Mouse (Mus musculus): ENCODE results near the gene Ggta1.
"Not testable (repeated sequence)": the region's sequence is repeated elsewhere in the genome, so short reads cannot be mapped to it uniquely, and the experiment has no call there.

Gene Ggta1

GRCm38 (mm10) chr2:35461131-35461947, 1.7 kb downstream of the Ggta1 start:
- peak; percentile 92 for DNase-seq (ENCODE audit: low read depth, low spot score)

GRCm38 (mm10) chr2:35460378-35460880, 2.6 kb downstream of the Ggta1 start:
- no peak for DNase-seq (ENCODE audit: low read depth, low spot score)

- DNase-seq (ENCODE audit: low read depth, low spot score): no peak
These were observed 3.7 kb downstream of the Ggta1 start for GRCm38 (mm10) chr2:35459316-35459715.

- no peak for DNase-seq (ENCODE audit: low read depth, low spot score)
These were observed 4.6 kb downstream of the Ggta1 start for GRCm38 (mm10) chr2:35458421-35458820.

GRCm38 (mm10) chr2:35453736-35454135, 9.3 kb downstream of the Ggta1 start:
- no peak for DNase-seq (ENCODE audit: low read depth, low spot score)

GRCm38 (mm10) chr2:35452695-35453094, 10.3 kb downstream of the Ggta1 start:
- DNase-seq (ENCODE audit: low read depth, low spot score): not testable (repeated sequence)

GRCm38 (mm10) chr2:35451484-35452050, 11.5 kb downstream of the Ggta1 start:
- no peak for DNase-seq (ENCODE audit: low read depth, low spot score)

- no peak for DNase-seq (ENCODE audit: low read depth, low spot score)
These were observed 12.2 kb downstream of the Ggta1 start for GRCm38 (mm10) chr2:35450856-35451255.

- DNase-seq (ENCODE audit: low read depth, low spot score): no peak
These were observed 13.1 kb downstream of the Ggta1 start for GRCm38 (mm10) chr2:35449687-35450622.

- DNase-seq (ENCODE audit: low read depth, low spot score): no peak
These were observed 13.9 kb downstream of the Ggta1 start for GRCm38 (mm10) chr2:35448914-35449670.

GRCm38 (mm10) chr2:35448215-35448913, 14.7 kb downstream of the Ggta1 start:
- no peak for DNase-seq (ENCODE audit: low read depth, low spot score)

- no peak for DNase-seq (ENCODE audit: low read depth, low spot score)
These were observed 15.6 kb downstream of the Ggta1 start for GRCm38 (mm10) chr2:35447453-35447852.

- DNase-seq (ENCODE audit: low read depth, low spot score): no peak
These were observed 16.2 kb downstream of the Ggta1 start for GRCm38 (mm10) chr2:35446798-35447197.

- DNase-seq (ENCODE audit: low read depth, low spot score): peak; percentile 58
These were observed 16.7 kb downstream of the Ggta1 start for GRCm38 (mm10) chr2:35446300-35446699.

- peak; percentile 31 for DNase-seq (ENCODE audit: low read depth, low spot score)
These were observed 17.4 kb downstream of the Ggta1 start for GRCm38 (mm10) chr2:35445610-35446009.

- no peak for DNase-seq (ENCODE audit: low read depth, low spot score)
These were observed 18.2 kb downstream of the Ggta1 start for GRCm38 (mm10) chr2:35444764-35445262.

GRCm38 (mm10) chr2:35443981-35444763, 18.9 kb downstream of the Ggta1 start:
- DNase-seq (ENCODE audit: low read depth, low spot score): no peak

- peak; percentile 25 for DNase-seq (ENCODE audit: low read depth, low spot score)
These were observed 19.7 kb downstream of the Ggta1 start for GRCm38 (mm10) chr2:35443325-35443724.

- DNase-seq (ENCODE audit: low read depth, low spot score): no peak
These were observed 21.0 kb downstream of the Ggta1 start for GRCm38 (mm10) chr2:35442079-35442478.

Data from ES-CJ7 (cell line).